Mouse (Mus musculus): Measurements from ENCODE around the gene Elp1. TPM values are rescaled to one million over a fixed set of nuclear protein-coding genes. Genes with fewer than 3 reads are reported as not detected.

Gene Elp1
- 63.3 and 66.1 TPM in 2 replicates for polyA plus RNA-seq (2015; fragmentation: Nextera tagmentation; extraction: Ambion mirVana)

GRCm38 (mm10) chr4:56801907-56802668 lies at the start of gene Elp1, which contains the start of gene Fam206a:
TSS of gene Elp1 (minus strand) at chr4:56802331.
TSS of gene Fam206a (plus strand) at chr4:56802345.
- ATAC-seq = peak; percentile 97
- peak within 1 kb of the TSS; percentile 68 for H3K4me2 ChIP-seq (replicated peaks)
- peak within 1 kb of the TSS; percentile 91 for H3K9ac ChIP-seq (replicated peaks)
- no peaks in the 10 kb centered on the region for H3K9me3 ChIP-seq
- H3K27ac ChIP-seq = peak within 1 kb of the TSS; percentile 82
- WGBS = under 1% methylated on average over 72 of the region's 72 CpGs
- peak within 1 kb of the TSS; percentile 91 for H3K4me3 ChIP-seq (replicated peaks)
- H3K27me3 ChIP-seq = no peaks in the 10 kb centered on the region
- H3K4me1 ChIP-seq (replicated peaks) = peaks cover 27% of the 10 kb centered on the region
- peaks cover 42% of the 10 kb centered on the region for H3K36me3 ChIP-seq

- no peak for ATAC-seq
- Histone ChIP-seq H3K4me2 (replicated peaks) (no peak overlapping the region), H3K4me1 (replicated peaks) (peaks cover 4% of the 10 kb centered on the region; the same call in 1 of the 2 replicates), H3K4me3 (replicated peaks) (no peak overlapping the region), H3K9ac (replicated peaks) (no peak overlapping the region), H3K27ac (no peak overlapping the region), H3K9me3 (no peaks in the 10 kb centered on the region), H3K27me3 (no peaks in the 10 kb centered on the region), H3K36me3 (peaks cover 2% of the 10 kb centered on the region)
- WGBS = 40% methylated on average over 6 of the region's 6 CpGs
Observed at GRCm38 (mm10) chr4:56850724-56851123, 48.6 kb upstream of the Elp1 start.

- no peaks in the 10 kb centered on the region for H3K27me3 ChIP-seq
- WGBS = 88% methylated on average over 6 of the region's 6 CpGs
- peaks cover 22% of the 10 kb centered on the region for H3K36me3 ChIP-seq
- no peak for ATAC-seq
- H3K4me2 ChIP-seq (replicated peaks) = no peak overlapping the region
- H3K27ac ChIP-seq = no peak overlapping the region
- no peak overlapping the region for H3K4me3 ChIP-seq (replicated peaks)
- no peak overlapping the region for H3K9ac ChIP-seq (replicated peaks)
- H3K4me1 ChIP-seq (replicated peaks) = peaks cover 4% of the 10 kb centered on the region; the same call in 1 of the 2 replicates
- 0 out of 2 replicates have a peak, but pooled peaks cover 3% of the 10 kb centered on the region for H3K9me3 ChIP-seq
Observed at GRCm38 (mm10) chr4:56848044-56848443, 45.9 kb upstream of the Elp1 start.

- Histone ChIP-seq H3K27ac (no peak overlapping the region), H3K4me1 (replicated peaks) (peaks cover 4% of the 10 kb centered on the region; the same call in 1 of the 2 replicates), H3K4me3 (replicated peaks) (no peak overlapping the region), H3K4me2 (replicated peaks) (no peak overlapping the region), H3K9ac (replicated peaks) (no peak overlapping the region), H3K9me3 (0 out of 2 replicates have a peak, but pooled peaks cover 3% of the 10 kb centered on the region), H3K27me3 (no peaks in the 10 kb centered on the region), H3K36me3 (peaks cover 25% of the 10 kb centered on the region)
- ATAC-seq = no peak
- WGBS = 85% methylated on average over 3 of the region's 3 CpGs
Observed at GRCm38 (mm10) chr4:56847400-56847799, 45.3 kb upstream of the Elp1 start.

GRCm38 (mm10) chr4:56845896-56846533 lies 43.9 kb upstream of the Elp1 start:
- peaks cover 4% of the 10 kb centered on the region; the same call in 1 of the 2 replicates for H3K4me1 ChIP-seq (replicated peaks)
- 0 out of 2 replicates have a peak, but pooled peaks cover 3% of the 10 kb centered on the region for H3K9me3 ChIP-seq
- no peak overlapping the region for H3K27ac ChIP-seq
- WGBS = 61% methylated on average over 12 of the region's 12 CpGs
- no peak overlapping the region for H3K4me3 ChIP-seq (replicated peaks)
- no peak overlapping the region for H3K9ac ChIP-seq (replicated peaks)
- no peaks in the 10 kb centered on the region for H3K27me3 ChIP-seq
- H3K4me2 ChIP-seq (replicated peaks) = no peak overlapping the region
- ATAC-seq = 0 out of 2 replicates have a peak, but pooled peaks have one; percentile 24
- H3K36me3 ChIP-seq = peaks cover 38% of the 10 kb centered on the region

- 91% methylated on average over 4 of the region's 4 CpGs for WGBS
Observed at GRCm38 (mm10) chr4:56844911-56845310, 42.8 kb upstream of the Elp1 start.

GRCm38 (mm10) chr4:56843963-56844362 lies 41.8 kb upstream of the Elp1 start:
- Histone ChIP-seq H3K4me1 (replicated peaks) (no peaks in the 10 kb centered on the region), H3K4me2 (replicated peaks) (no peak overlapping the region), H3K9me3 (0 out of 2 replicates have a peak, but pooled peaks cover 3% of the 10 kb centered on the region), H3K27ac (no peak overlapping the region), H3K27me3 (no peaks in the 10 kb centered on the region), H3K36me3 (peaks cover 53% of the 10 kb centered on the region), H3K4me3 (replicated peaks) (no peak overlapping the region), H3K9ac (replicated peaks) (no peak overlapping the region)
- 90% methylated on average over 2 of the region's 2 CpGs for WGBS
- ATAC-seq = no peak

More at GRCm38 (mm10) chr4:56844911-56845310, 42.8 kb upstream of the Elp1 start:
- Histone ChIP-seq H3K4me3 (replicated peaks) (no peak overlapping the region), H3K9me3 (0 out of 2 replicates have a peak, but pooled peaks cover 3% of the 10 kb centered on the region), H3K4me2 (replicated peaks) (no peak overlapping the region), H3K27ac (no peak overlapping the region), H3K36me3 (peaks cover 48% of the 10 kb centered on the region), H3K27me3 (no peaks in the 10 kb centered on the region), H3K9ac (replicated peaks) (no peak overlapping the region), H3K4me1 (replicated peaks) (no peaks in the 10 kb centered on the region)
- ATAC-seq = no peak

- WGBS = 84% methylated on average over 7 of the region's 7 CpGs
Observed at GRCm38 (mm10) chr4:56842501-56842900, 40.4 kb upstream of the Elp1 start.

GRCm38 (mm10) chr4:56840297-56840696 lies 38.2 kb upstream of the Elp1 start:
- H3K9ac ChIP-seq (replicated peaks) = no peak overlapping the region
- H3K27ac ChIP-seq = no peak overlapping the region
- ATAC-seq = no peak
- WGBS = 95% methylated on average over 3 of the region's 3 CpGs
- H3K27me3 ChIP-seq = no peaks in the 10 kb centered on the region
- peaks cover 77% of the 10 kb centered on the region for H3K36me3 ChIP-seq
- H3K4me3 ChIP-seq (replicated peaks) = no peak overlapping the region
- H3K9me3 ChIP-seq = 0 out of 2 replicates have a peak, but pooled peaks cover 3% of the 10 kb centered on the region
- no peak overlapping the region for H3K4me2 ChIP-seq (replicated peaks)
- no peaks in the 10 kb centered on the region for H3K4me1 ChIP-seq (replicated peaks)

More at GRCm38 (mm10) chr4:56842501-56842900, 40.4 kb upstream of the Elp1 start:
- Histone ChIP-seq H3K36me3 (peaks cover 67% of the 10 kb centered on the region), H3K27me3 (no peaks in the 10 kb centered on the region), H3K4me1 (replicated peaks) (no peaks in the 10 kb centered on the region), H3K27ac (no peak overlapping the region), H3K4me2 (replicated peaks) (no peak overlapping the region), H3K9me3 (0 out of 2 replicates have a peak, but pooled peaks cover 3% of the 10 kb centered on the region), H3K4me3 (replicated peaks) (no peak overlapping the region), H3K9ac (replicated peaks) (no peak overlapping the region)
- no peak for ATAC-seq

GRCm38 (mm10) chr4:56837661-56838060 lies 35.5 kb upstream of the Elp1 start:
- Histone ChIP-seq H3K36me3 (peaks cover 82% of the 10 kb centered on the region), H3K9me3 (no peaks in the 10 kb centered on the region), H3K4me3 (replicated peaks) (no peak overlapping the region), H3K27ac (no peak overlapping the region), H3K27me3 (no peaks in the 10 kb centered on the region), H3K4me1 (replicated peaks) (no peaks in the 10 kb centered on the region), H3K4me2 (replicated peaks) (no peak overlapping the region), H3K9ac (replicated peaks) (no peak overlapping the region)
- ATAC-seq = no peak
- 85% methylated on average over 6 of the region's 6 CpGs for WGBS

- H3K27me3 ChIP-seq = no peaks in the 10 kb centered on the region
- no peak overlapping the region for H3K9ac ChIP-seq (replicated peaks)
- H3K27ac ChIP-seq = no peak overlapping the region
- no peak overlapping the region for H3K4me3 ChIP-seq (replicated peaks)
- H3K4me1 ChIP-seq (replicated peaks) = 0 out of 2 replicates have a peak, but pooled peaks cover 6% of the 10 kb centered on the region
- no peaks in the 10 kb centered on the region for H3K9me3 ChIP-seq
- WGBS = 88% methylated on average over 7 of the region's 7 CpGs
- no peak overlapping the region for H3K4me2 ChIP-seq (replicated peaks)
- peaks cover 72% of the 10 kb centered on the region for H3K36me3 ChIP-seq
- ATAC-seq = no peak
Observed at GRCm38 (mm10) chr4:56831998-56832397, 29.9 kb upstream of the Elp1 start.

Data from midbrain, embryonic 13.5 days (tissue).